Mouse (Mus musculus): ENCODE measurements around the gene Tnfaip8l3.

DNA sequence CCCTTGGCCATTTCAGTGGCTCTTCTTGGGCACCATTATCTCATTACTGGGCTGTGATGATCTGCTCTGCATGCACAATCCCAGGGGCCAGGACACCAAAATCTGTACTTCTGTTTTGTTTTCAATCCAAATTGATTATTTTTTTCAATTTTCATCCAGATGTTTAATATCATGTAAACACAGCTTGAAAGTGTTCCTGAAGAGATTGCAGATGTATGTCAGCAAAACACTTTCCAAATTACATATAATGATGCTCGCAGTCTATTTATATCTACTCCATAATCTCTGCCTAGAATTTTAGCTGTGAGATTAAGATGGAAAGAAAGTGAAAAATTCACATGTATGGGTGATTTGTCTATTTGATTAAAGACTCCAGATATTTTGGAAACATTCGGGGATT, 9.6 kb upstream of the Tnfaip8l3 start:
- TF ChIP-seq POLR2A (IDR thresholded peaks at IDR 0.05; ENCODE audit: control insufficient read depth, extremely low read depth, insufficient read depth, low read length, poor library complexity) (no peak), CTCF (IDR thresholded peaks at IDR 0.05; ENCODE audit: borderline replicate concordance, control insufficient read depth, extremely low read depth, insufficient read depth, low read length, poor library complexity) (no peak)

All from thymus, adult 2 months (tissue).